ENCODE assay signal across 8 mouse cellular contexts in the genomic region with DNA sequence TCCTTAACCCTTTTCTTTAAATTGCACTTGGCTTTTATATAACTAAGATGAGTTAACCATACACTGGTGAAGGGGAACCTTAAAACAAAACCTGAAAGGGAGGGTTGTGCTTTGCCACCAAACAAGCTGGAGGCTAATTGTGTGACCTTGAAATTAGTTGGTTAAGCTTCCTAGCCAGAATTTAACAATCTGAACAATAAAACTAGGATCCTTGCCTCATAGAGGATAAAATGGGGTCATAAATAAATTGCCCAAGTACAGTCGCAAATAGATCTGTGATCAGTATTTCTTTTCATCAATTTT. TPM values are rescaled to one million over a fixed set of nuclear protein-coding genes. Genes with fewer than 3 reads are reported as not detected.
DNase-seq lines count a peak whose midpoint lies in the region; ATAC-seq and TF ChIP-seq lines count a peak whose summit lies in the region.

No protein-coding gene starts in this region.

- no peaks in the 10 kb centered on the region for H3K9me3 ChIP-seq in embryonic facial prominence, embryonic 15.5 days (replicated peaks)
- H3K9me3 ChIP-seq in intestine, embryonic 16.5 days (ENCODE audit: control insufficient read depth, low read length), result no peaks in the 10 kb centered on the region
- no peaks in the 10 kb centered on the region for H3K9me3 ChIP-seq in neural tube, embryonic 13.5 days

- WGBS in embryonic facial prominence, embryonic 15.5 days, result 78% methylated on average over 1 of the region's 1 CpGs
- WGBS in intestine, embryonic 16.5 days, result 68% methylated on average over 1 of the region's 1 CpGs
- 56% methylated on average over 1 of the region's 1 CpGs for WGBS in neural tube, embryonic 13.5 days

- H3K27ac ChIP-seq in left cerebral cortex, adult 2 months, result peak overlapping the region; percentile 91
- H3K27ac ChIP-seq in embryonic facial prominence, embryonic 15.5 days (replicated peaks), result no peak overlapping the region
- no peak overlapping the region; the same call in 1 of the 2 replicates for H3K27ac ChIP-seq in intestine, embryonic 16.5 days (ENCODE audit: low read length)
- H3K27ac ChIP-seq in neural tube, embryonic 13.5 days (replicated peaks), result no peak overlapping the region

- H3K36me3 ChIP-seq in embryonic facial prominence, embryonic 15.5 days, result no peaks in the 10 kb centered on the region
- no peaks in the 10 kb centered on the region for H3K36me3 ChIP-seq in intestine, embryonic 16.5 days (ENCODE audit: control insufficient read depth, insufficient read depth, low read length)
- H3K36me3 ChIP-seq in neural tube, embryonic 13.5 days, result no peaks in the 10 kb centered on the region

- no peak for DNase-seq in left cerebral cortex, adult 2 months (ENCODE audit: extremely low spot score in 1 of 2, low spot score in 2 of 2)
- DNase-seq in left cerebral cortex, postnatal 4 days, result no peak
- DNase-seq in gastrocnemius, postnatal 14 days, result no peak
- DNase-seq in gastrocnemius, postnatal 25 days, result no peak
- DNase-seq in layer of hippocampus, adult 9-11 months, result no peak

- 0 out of 2 replicates have a peak, but pooled peaks cover 5% of the 10 kb centered on the region for H3K4me1 ChIP-seq in embryonic facial prominence, embryonic 15.5 days
- no peaks in the 10 kb centered on the region; the same call in 1 of the 2 replicates for H3K4me1 ChIP-seq in intestine, embryonic 16.5 days (ENCODE audit: control insufficient read depth, insufficient read depth, low read length)
- H3K4me1 ChIP-seq in neural tube, embryonic 13.5 days (replicated peaks), result peaks cover 9% of the 10 kb centered on the region

- no peak for ATAC-seq in embryonic facial prominence, embryonic 15.5 days (ENCODE audit: insufficient number of reproducible peaks, low FRiP score, low TSS enrichment, low read depth)
- ATAC-seq in intestine, embryonic 16.5 days, result no peak
- no peak for ATAC-seq in neural tube, embryonic 13.5 days (ENCODE audit: low read depth)

- TF ChIP-seq CTCF in left cerebral cortex, adult 2 months (IDR thresholded peaks at IDR 0.05), result no peak

- H3K9ac ChIP-seq in embryonic facial prominence, embryonic 15.5 days, result no peak overlapping the region
- H3K9ac ChIP-seq in intestine, embryonic 16.5 days (ENCODE audit: low read depth, low read length), result no peak overlapping the region
- peak overlapping the region; percentile 69 for H3K9ac ChIP-seq in neural tube, embryonic 13.5 days

- H3K4me2 ChIP-seq in embryonic facial prominence, embryonic 15.5 days (replicated peaks), result peak overlapping the region; percentile 50
- H3K4me2 ChIP-seq in intestine, embryonic 16.5 days (ENCODE audit: low read depth, low read length), result peak overlapping the region; percentile 46
- H3K4me2 ChIP-seq in neural tube, embryonic 13.5 days, result peak overlapping the region; percentile 99

- no peaks in the 10 kb centered on the region for H3K27me3 ChIP-seq in embryonic facial prominence, embryonic 15.5 days
- H3K27me3 ChIP-seq in intestine, embryonic 16.5 days (replicated peaks; ENCODE audit: control insufficient read depth, insufficient read depth, low read length), result no peaks in the 10 kb centered on the region
- H3K27me3 ChIP-seq in neural tube, embryonic 13.5 days, result no peaks in the 10 kb centered on the region

- intact Hi-C loops in left cerebral cortex, adult 2 months (cut with DNase I), result loop anchor here (10.0 kb wide), 1 partner anchor 514 kb away; no protein-coding TSS in a partner anchor
- intact Hi-C loops in left cerebral cortex, postnatal 4 days (cut with DNase I), result loop anchor here (5.0 kb wide), 1 partner anchor 118 kb away; no protein-coding TSS in a partner anchor
- intact Hi-C loops in gastrocnemius, postnatal 14 days (cut with DNase I; ENCODE audit: low total_unique reads), result no loop called here

- H3K4me3 ChIP-seq in left cerebral cortex, adult 2 months, result peak overlapping the region; percentile 87
- peak overlapping the region; percentile 67 for H3K4me3 ChIP-seq in embryonic facial prominence, embryonic 15.5 days (replicated peaks)
- H3K4me3 ChIP-seq in intestine, embryonic 16.5 days (ENCODE audit: low read length), result peak overlapping the region; percentile 72
- H3K4me3 ChIP-seq in neural tube, embryonic 13.5 days, result peak overlapping the region; percentile 61

RNA-seq across cellular contexts. Expression of a gene that starts 0.8 kb away (rescaled TPM):
- 10 to 100 TPM; 13.6 to 14.6 TPM for total RNA-seq in left cerebral cortex, adult 2 months (2021)
- total RNA-seq in left cerebral cortex, postnatal 4 days (2021), result 1 to 10 TPM; 7.7 to 8.4 TPM
- polyA plus RNA-seq in embryonic facial prominence, embryonic 15.5 days (2015; fragmentation: Nextera tagmentation; extraction: Ambion mirVana), result 7.8 and 8.0 TPM in 2 replicates
- 16.0 and 19.1 TPM in 2 replicates for polyA plus RNA-seq in intestine, embryonic 16.5 days (2015; fragmentation: Nextera tagmentation; extraction: Ambion mirVana)
- polyA plus RNA-seq in neural tube, embryonic 13.5 days (2015; fragmentation: Nextera tagmentation; extraction: Ambion mirVana), result 7.6 and 9.4 TPM in 2 replicates
- 10 to 100 TPM; 15.1 to 15.5 TPM for total RNA-seq in gastrocnemius, postnatal 14 days (2021)
- 10 to 100 TPM; 13.4 to 17.1 TPM for total RNA-seq in gastrocnemius, postnatal 25 days (2021)

Comparison
In these comparisons a context has a peak if more than half of its experiments do, and no peak if none do; other contexts are left out.
1. H3K4me2 ChIP-seq: peak in every context shown above with its lines; median percentile 99 in neural tube, embryonic 13.5 days; 50 in embryonic facial prominence, embryonic 15.5 days; 46 in intestine, embryonic 16.5 days.